Mouse (Mus musculus): ENCODE results near the gene Recql5. TPM values are rescaled to one million over a fixed set of nuclear protein-coding genes. Genes with fewer than 3 reads are reported as not detected.

The Recql5 gene
- polyA plus RNA-seq, 1 experiment from 2014 or later = 25.0 TPM

DNA sequence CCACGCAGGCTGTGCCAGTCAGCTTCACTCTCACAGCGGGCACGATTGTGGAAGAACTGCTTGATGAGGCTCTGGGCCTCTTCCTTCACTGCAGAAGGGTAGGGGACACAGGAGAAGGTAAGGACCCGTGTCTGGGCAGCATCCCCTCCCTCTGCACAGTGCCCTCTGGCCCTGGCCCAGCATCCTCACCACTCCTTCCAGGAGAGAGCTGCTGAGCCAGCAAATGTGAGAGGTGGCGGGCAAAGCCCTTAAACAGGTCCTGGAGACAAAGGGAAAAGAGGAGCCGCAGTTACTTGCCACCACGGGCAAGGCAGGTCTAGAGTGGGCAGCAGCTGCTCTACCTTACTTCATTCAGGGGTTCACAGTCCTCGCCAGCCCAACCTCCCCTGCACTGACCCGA lies 40.2 kb downstream of the Recql5 start:
- ATAC-seq (ENCODE audit: low FRiP score) = no peak
- peak overlapping the region; percentile 5; the same call in 1 of the 2 replicates for H3K9ac ChIP-seq
- H3K4me2 ChIP-seq = no peak overlapping the region
- no peak overlapping the region for H3K27ac ChIP-seq
- no peaks in the 10 kb centered on the region for H3K4me1 ChIP-seq (replicated peaks)
- H3K27me3 ChIP-seq = no peaks in the 10 kb centered on the region
- H3K36me3 ChIP-seq = peaks cover 59% of the 10 kb centered on the region
- H3K9me3 ChIP-seq = no peaks in the 10 kb centered on the region
- 86% methylated on average over 9 of the region's 9 CpGs for WGBS
- no peak overlapping the region for H3K4me3 ChIP-seq

DNA sequence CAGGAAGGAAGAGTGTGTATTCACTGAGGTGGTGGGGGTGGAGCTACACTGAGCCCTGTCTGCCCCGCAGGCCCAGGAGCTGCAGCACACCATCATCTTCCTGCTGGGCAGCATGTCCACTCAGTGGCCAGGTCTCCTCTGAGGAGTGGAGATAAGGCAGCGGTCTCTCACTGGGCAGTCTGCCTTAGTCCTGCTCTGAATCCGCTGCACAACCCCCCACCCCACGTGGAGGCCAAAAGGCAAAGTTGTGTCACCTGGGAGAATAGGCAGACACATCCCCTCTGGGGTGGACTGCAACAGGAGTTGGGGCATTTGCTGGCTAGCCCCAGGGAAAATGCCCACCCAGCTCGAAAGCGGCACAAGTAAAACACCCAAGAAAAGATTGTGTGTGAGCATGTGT lies 41.1 kb downstream of the Recql5 start:
- Histone ChIP-seq H3K36me3 (peaks cover 53% of the 10 kb centered on the region), H3K4me3 (no peak overlapping the region), H3K9ac (no peak overlapping the region), H3K27ac (no peak overlapping the region; the same call in 1 of the 2 replicates), H3K4me1 (replicated peaks) (no peaks in the 10 kb centered on the region), H3K27me3 (no peaks in the 10 kb centered on the region), H3K4me2 (no peak overlapping the region), H3K9me3 (no peaks in the 10 kb centered on the region)
- 62% methylated on average over 6 of the region's 6 CpGs for WGBS
- no peak for ATAC-seq (ENCODE audit: low FRiP score)

DNA sequence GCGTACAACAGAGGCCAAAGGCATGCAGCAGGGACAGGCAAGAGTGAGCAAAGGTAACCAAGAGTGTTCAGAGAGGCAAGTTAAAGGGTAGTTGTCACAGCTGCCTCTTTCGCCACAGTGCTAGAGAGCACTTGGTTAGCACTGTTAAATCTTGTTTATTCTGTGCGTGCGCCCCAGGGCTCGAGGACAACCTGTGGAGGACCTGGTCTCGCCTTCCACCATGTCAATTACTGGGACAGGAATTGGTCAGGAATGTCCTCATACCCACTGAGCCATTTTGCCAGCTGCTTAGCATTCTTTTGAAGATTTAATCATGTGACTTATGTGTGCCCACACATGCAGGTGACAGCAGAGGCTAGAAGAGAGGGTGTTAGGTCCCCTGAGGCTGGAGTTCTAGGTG lies 44.1 kb downstream of the Recql5 start:
- H3K9me3 ChIP-seq = no peaks in the 10 kb centered on the region
- H3K27ac ChIP-seq = no peak overlapping the region
- peaks cover 5% of the 10 kb centered on the region for H3K27me3 ChIP-seq
- no peak for ATAC-seq (ENCODE audit: low FRiP score)
- H3K36me3 ChIP-seq = peaks cover 23% of the 10 kb centered on the region
- H3K9ac ChIP-seq = no peak overlapping the region
- H3K4me1 ChIP-seq (replicated peaks) = no peaks in the 10 kb centered on the region
- 88% methylated on average over 6 of the region's 6 CpGs for WGBS
- no peak overlapping the region for H3K4me2 ChIP-seq
- H3K4me3 ChIP-seq = no peak overlapping the region

DNA sequence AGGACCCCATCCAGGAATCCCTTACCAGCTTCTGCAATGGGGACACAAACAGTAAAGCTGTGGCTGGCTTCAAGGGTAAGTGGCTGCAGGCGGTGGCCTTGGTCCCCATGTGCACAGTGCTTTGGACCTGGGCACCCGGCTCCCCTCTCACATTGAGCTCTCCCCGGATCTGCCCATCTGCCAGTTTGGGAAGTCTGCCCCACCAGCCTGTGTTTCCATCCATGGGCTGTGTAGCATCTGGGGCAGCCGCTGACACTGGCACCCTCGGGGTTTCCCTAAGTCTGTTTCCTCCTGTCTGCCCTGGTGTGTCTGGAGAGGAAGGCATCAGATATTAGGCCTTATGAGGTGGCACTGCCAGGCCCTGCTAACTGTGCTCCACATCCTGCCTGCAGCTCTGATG lies 45.3 kb downstream of the Recql5 start:
- H3K36me3 ChIP-seq = peaks cover 11% of the 10 kb centered on the region
- 0 out of 2 replicates have a peak overlapping the region, but pooled peaks have one; percentile 4 for H3K9ac ChIP-seq
- WGBS = 87% methylated on average over 5 of the region's 5 CpGs
- no peak overlapping the region for H3K4me2 ChIP-seq
- H3K27me3 ChIP-seq = peaks cover 16% of the 10 kb centered on the region
- H3K9me3 ChIP-seq = no peaks in the 10 kb centered on the region
- ATAC-seq (ENCODE audit: low FRiP score) = no peak
- no peak overlapping the region for H3K27ac ChIP-seq
- H3K4me3 ChIP-seq = no peak overlapping the region
- H3K4me1 ChIP-seq (replicated peaks) = no peaks in the 10 kb centered on the region

DNA sequence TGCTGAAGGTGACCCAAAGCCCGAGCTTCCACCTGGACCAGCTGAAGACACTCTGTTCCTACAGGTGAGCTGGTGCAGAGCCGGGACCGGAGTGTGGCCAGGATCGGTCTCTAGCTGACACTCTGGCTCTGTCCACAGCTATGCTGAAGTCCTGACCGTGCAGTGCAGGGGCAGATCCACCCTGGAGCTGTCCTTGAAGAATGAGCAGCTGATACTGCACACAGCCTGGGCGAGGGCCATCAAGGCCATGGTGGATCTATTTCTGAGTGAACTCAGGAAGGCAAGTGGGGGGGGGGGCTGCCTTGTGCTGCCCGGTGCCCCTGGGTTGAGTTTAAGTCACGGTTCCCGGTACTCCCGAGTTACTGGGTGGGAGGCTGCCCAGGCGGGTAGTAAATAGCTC lies 46.8 kb downstream of the Recql5 start:
- Histone ChIP-seq H3K9ac (no peak overlapping the region), H3K4me2 (no peak overlapping the region), H3K4me3 (no peak overlapping the region), H3K27ac (no peak overlapping the region), H3K36me3 (no peaks in the 10 kb centered on the region), H3K4me1 (replicated peaks) (no peaks in the 10 kb centered on the region), H3K27me3 (peaks cover 29% of the 10 kb centered on the region), H3K9me3 (no peaks in the 10 kb centered on the region)
- WGBS = 86% methylated on average over 8 of the region's 11 CpGs
- no peak for ATAC-seq (ENCODE audit: low FRiP score)

DNA sequence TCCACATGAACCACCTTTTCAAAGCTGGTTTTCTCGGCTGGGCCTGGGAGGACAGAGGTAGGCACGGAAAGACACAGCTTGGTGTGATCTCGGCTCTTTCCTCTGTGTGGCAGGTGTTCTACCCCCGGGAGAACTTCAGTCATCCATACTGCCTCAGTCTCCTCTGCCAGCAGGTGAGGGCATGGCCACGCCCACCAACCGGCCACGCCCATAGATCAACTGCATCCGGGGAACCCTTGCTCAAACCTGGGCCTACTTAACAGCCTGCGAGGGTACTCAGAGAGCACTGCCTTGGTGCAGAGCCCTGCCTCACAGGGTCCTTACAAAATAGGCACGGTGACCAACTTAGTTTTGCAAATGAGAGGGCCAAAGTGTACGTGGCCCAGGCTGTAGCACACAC lies 48.0 kb downstream of the Recql5 start:
- H3K27ac ChIP-seq = no peak overlapping the region
- no peaks in the 10 kb centered on the region for H3K4me1 ChIP-seq (replicated peaks)
- peaks cover 29% of the 10 kb centered on the region for H3K27me3 ChIP-seq
- no peak overlapping the region for H3K4me2 ChIP-seq
- no peak for ATAC-seq (ENCODE audit: low FRiP score)
- no peak overlapping the region for H3K4me3 ChIP-seq
- H3K9me3 ChIP-seq = no peaks in the 10 kb centered on the region
- no peaks in the 10 kb centered on the region for H3K36me3 ChIP-seq
- H3K9ac ChIP-seq = no peak overlapping the region
- whole genome bisulfite sequencing = 76% methylated on average over 11 of the region's 11 CpGs

DNA sequence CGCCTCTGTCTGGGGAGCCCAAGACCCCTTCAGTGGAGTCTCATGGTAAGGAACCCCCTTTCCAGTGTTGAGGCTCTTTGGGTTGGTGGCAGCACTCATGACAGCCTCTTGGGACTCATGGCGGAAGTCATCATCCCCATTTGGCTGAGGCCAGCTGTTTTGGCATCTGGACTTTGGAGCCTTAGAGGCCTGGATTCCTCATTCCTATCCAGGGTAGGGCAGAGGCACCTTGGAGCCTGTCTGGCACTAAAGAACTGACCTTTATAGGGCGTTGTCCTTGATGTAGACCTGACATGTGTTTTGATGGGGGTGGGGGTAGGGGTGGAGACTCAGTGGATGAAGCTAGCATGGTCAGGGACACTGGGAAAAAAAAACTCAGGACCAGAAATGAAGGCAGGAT lies 48.9 kb downstream of the Recql5 start:
- Histone ChIP-seq H3K27me3 (peaks cover 31% of the 10 kb centered on the region), H3K4me3 (no peak overlapping the region), H3K4me2 (no peak overlapping the region), H3K36me3 (no peaks in the 10 kb centered on the region), H3K9me3 (no peaks in the 10 kb centered on the region), H3K27ac (no peak overlapping the region), H3K4me1 (replicated peaks) (no peaks in the 10 kb centered on the region), H3K9ac (no peak overlapping the region)
- no peak for ATAC-seq (ENCODE audit: low FRiP score)
- 93% methylated on average over 3 of the region's 3 CpGs for WGBS

DNA sequence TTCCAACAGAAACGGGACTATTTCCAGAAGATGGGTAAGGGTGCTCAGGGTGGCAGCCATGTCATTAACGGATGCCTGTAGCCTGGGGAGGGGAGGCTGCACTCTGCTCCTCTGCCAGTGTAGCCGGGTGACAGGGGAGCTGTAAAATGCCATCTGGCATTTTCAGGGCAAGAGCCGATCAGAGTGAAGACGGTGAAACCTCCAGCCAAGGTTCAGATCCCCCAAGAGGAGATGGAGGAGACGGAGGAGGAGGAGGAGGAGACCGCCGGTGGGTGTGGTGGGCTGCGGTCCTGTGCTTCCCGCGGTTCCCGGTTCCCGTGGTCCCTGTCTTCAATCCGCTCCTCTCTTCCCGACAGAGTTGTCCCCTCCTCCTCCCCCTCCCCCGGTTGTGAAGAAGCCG lies 50.0 kb downstream of the Recql5 start:
- ATAC-seq (ENCODE audit: low FRiP score) = no peak
- Histone ChIP-seq H3K4me3 (no peak overlapping the region), H3K9me3 (no peaks in the 10 kb centered on the region), H3K36me3 (no peaks in the 10 kb centered on the region), H3K4me1 (replicated peaks) (no peaks in the 10 kb centered on the region), H3K4me2 (no peak overlapping the region), H3K27ac (no peak overlapping the region), H3K27me3 (peaks cover 31% of the 10 kb centered on the region), H3K9ac (no peak overlapping the region)
- WGBS = 34% methylated on average over 17 of the region's 17 CpGs

DNA sequence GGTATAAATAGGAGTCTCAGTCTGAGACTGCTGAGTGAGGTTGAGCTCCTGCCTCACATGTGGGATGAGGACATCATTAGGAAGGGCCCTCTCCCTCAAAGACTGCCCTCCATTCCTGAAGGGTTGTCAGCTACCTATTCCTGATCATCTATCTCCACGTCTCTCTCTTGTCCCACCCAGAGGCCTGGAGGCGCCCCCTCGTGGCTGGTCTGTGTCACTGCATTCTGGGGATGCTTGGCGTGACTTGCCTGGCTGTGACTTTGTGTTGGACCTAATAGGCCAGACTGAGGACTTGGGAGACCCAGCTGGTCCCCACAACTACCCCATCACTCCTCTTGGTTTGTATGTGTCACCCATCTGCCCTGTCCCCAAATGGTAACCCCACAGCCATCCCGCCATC lies 52.3 kb downstream of the Recql5 start:
- ATAC-seq (ENCODE audit: low FRiP score) = no peak
- Histone ChIP-seq H3K4me2 (no peak overlapping the region), H3K36me3 (no peaks in the 10 kb centered on the region), H3K27me3 (peaks cover 37% of the 10 kb centered on the region), H3K9me3 (no peaks in the 10 kb centered on the region), H3K4me3 (no peak overlapping the region), H3K9ac (no peak overlapping the region), H3K4me1 (replicated peaks) (no peaks in the 10 kb centered on the region), H3K27ac (no peak overlapping the region)
- 21% methylated on average over 5 of the region's 5 CpGs for WGBS

DNA sequence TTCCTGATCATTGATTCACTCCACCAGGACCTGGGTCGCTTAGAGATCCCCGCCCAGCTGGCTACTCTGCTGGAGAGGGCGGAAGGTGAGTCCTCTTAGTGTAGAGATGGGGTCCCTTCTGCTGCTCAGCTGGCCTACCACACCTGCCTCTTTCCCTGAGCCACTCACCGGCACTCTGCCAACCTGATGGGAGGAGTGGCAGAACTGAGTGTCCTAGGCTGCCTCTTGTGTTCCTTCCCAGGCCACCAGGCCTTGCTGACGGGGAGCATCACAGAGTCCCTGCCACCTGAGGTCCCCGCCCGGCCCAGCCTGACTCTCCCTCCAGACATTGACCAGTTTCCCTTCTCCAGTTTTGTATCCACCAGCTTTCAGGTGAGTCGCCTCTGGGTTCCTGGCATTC lies 55.2 kb downstream of the Recql5 start:
- Histone ChIP-seq H3K27ac (no peak overlapping the region), H3K4me1 (replicated peaks) (no peaks in the 10 kb centered on the region), H3K4me2 (no peak overlapping the region), H3K27me3 (peaks cover 21% of the 10 kb centered on the region), H3K4me3 (no peak overlapping the region), H3K9ac (no peak overlapping the region), H3K36me3 (no peaks in the 10 kb centered on the region), H3K9me3 (no peaks in the 10 kb centered on the region)
- ATAC-seq (ENCODE audit: low FRiP score) = no peak
- WGBS = 79% methylated on average over 8 of the region's 8 CpGs

DNA sequence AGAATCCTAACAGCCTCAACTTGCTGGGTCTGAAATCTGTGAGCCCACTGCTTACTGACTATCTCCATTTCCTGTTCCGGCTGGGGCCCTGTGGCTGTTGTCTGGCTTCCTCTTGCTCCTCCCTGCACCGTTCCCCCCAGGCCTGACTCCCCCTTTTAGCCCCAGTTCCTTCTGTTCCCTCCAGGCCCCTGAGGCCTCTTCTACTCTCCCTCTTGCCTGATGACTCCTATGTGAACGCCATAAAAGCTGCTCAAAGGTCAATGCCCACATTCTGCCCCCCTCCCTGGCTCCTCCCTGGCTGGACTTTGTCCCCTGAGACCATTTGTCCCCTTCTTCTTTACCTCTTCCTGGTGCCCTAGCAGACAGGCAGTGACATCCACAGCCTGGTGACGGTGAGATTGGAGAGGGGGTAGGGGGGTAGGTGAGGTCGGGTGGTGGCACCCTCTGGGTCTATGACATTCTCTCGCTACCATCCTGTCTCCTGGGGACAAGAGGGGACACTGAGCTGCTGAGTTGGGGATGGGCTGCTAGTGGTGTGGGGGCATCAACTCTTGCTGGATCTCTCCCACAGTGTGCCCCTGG lies 56.0 kb downstream of the Recql5 start:
- H3K36me3 ChIP-seq = no peaks in the 10 kb centered on the region
- no peaks in the 10 kb centered on the region for H3K9me3 ChIP-seq
- no peaks in the 10 kb centered on the region for H3K4me1 ChIP-seq (replicated peaks)
- H3K4me3 ChIP-seq = no peak overlapping the region
- no peak overlapping the region for H3K9ac ChIP-seq
- H3K27me3 ChIP-seq = peaks cover 14% of the 10 kb centered on the region; the same call in 1 of the 2 replicates
- no peak overlapping the region for H3K27ac ChIP-seq
- no peak overlapping the region for H3K4me2 ChIP-seq
- WGBS = 73% methylated on average over 6 of the region's 6 CpGs
- ATAC-seq (ENCODE audit: low FRiP score) = no peak

DNA sequence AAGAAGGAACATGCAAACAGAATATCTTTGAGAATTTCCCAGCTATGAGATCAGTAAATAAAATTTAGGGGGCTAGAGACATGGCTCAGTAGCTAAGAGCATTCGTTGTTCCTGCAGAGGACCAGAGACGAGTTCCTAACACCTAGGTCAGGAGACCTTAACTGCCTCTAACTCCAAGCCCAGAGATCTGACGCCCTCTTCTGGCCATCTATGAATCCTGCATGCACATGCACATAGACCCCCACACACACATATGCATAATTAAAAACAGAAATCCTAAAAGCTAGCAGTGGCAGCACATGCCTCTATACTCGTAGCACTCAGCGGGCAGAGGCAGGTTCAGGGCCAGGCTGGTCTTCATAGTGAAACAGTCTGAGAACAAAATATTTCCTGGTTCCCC lies 56.8 kb downstream of the Recql5 start:
- Histone ChIP-seq H3K4me2 (no peak overlapping the region), H3K27ac (no peak overlapping the region), H3K4me3 (no peak overlapping the region), H3K36me3 (no peaks in the 10 kb centered on the region), H3K9me3 (no peaks in the 10 kb centered on the region), H3K9ac (no peak overlapping the region), H3K27me3 (peaks cover 8% of the 10 kb centered on the region; the same call in 1 of the 2 replicates), H3K4me1 (replicated peaks) (no peaks in the 10 kb centered on the region)
- WGBS = 79% methylated on average over 5 of the region's 5 CpGs
- ATAC-seq (ENCODE audit: low FRiP score) = no peak

DNA sequence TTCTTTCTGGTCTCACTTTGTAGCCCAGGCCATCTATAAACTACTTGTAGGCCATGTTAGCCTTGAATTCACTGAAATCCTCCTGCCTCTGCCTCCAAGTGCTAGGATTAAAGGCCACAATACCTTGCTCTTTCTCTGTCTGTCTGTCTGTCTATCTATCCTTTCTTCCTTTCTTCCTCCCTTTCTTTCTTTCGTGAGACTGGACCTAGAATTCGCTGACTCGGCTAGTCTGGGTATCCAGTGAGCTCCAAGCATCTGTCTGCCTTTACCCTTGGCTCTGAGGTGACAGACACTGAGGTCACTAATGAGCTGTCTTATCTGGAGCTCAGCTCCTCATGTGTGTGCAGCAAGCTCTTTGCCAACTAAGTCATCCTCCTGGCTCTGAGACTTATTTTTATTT lies 57.3 kb downstream of the Recql5 start:
- WGBS = 91% methylated on average over 3 of the region's 3 CpGs
- no peak overlapping the region for H3K4me2 ChIP-seq
- no peak overlapping the region for H3K4me3 ChIP-seq
- ATAC-seq (ENCODE audit: low FRiP score) = no peak
- no peaks in the 10 kb centered on the region for H3K4me1 ChIP-seq (replicated peaks)
- H3K27ac ChIP-seq = no peak overlapping the region
- no peak overlapping the region for H3K9ac ChIP-seq
- H3K9me3 ChIP-seq = no peaks in the 10 kb centered on the region
- no peaks in the 10 kb centered on the region for H3K36me3 ChIP-seq
- peaks cover 8% of the 10 kb centered on the region; the same call in 1 of the 2 replicates for H3K27me3 ChIP-seq
